Mouse (Mus musculus): ENCODE data around the gene Oas1h. TPM values are rescaled to one million over a fixed set of nuclear protein-coding genes. Genes with fewer than 3 reads are reported as not detected.
"Not testable (repeated sequence)": the region's sequence is repeated elsewhere in the genome, so short reads cannot be mapped to it uniquely, and the experiment has no call there.

Gene Oas1h
- polyA plus RNA-seq, 1 experiment from 2014 or later: not detected

- H3K4me3 ChIP-seq (ENCODE audit: low read depth, low read length): no peak overlapping the region
- ATAC-seq: no peak
- no peak overlapping the region for H3K27ac ChIP-seq (ENCODE audit: low read depth)
- DNase-seq: no peak
- WGBS (ENCODE audit: insufficient replicate concordance): 61% methylated on average over 2 of the region's 2 CpGs
- H3K9me3 ChIP-seq (ENCODE audit: low read length): 0 out of 2 replicates have a peak, but pooled peaks cover 4% of the 10 kb centered on the region
- no peaks in the 10 kb centered on the region for H3K27me3 ChIP-seq (ENCODE audit: insufficient read depth, low read length)
- TF ChIP-seq CTCF (IDR thresholded peaks at IDR 0.05; ENCODE audit: low read depth) (no peak), EP300 (IDR thresholded peaks at IDR 0.05; ENCODE audit: low read depth) (no peak)
- H3K4me1 ChIP-seq (ENCODE audit: insufficient read depth): no peaks in the 10 kb centered on the region
- H3K9ac ChIP-seq (replicated peaks): no peak overlapping the region
- H3K36me3 ChIP-seq (replicated peaks; ENCODE audit: insufficient read depth, low read length): no peaks in the 10 kb centered on the region
- no peak overlapping the region for H3K4me2 ChIP-seq (ENCODE audit: low read depth, low read length)
Measured at GRCm38 (mm10) chr5:120859241-120859640, 2.0 kb upstream of the Oas1h start.

DNA sequence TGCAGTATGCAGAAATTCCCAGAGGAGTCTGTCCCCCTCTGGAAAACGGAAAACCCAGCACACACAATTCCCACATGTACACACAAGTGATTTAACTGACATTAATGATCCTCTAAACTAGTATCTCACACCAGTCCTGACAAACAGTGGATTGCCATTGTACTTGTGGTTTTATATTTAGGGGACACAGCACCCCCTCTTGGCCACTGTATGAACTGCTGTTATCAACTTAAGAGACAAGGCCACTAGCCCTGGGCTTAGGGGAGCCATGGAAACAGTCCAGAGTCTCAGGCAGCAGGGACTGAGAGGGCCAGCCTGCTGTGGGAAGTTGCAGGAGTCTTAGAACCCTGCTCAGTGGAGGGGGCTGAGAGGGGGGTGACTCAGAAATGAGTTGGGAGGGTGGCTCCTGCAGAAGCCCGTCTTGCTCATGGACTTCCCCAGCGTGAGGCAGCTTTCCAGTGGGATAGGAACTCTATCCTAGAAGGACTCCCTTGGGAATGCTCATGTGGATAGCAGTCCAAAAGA is 4.2 kb downstream of the Oas1h start:
- no peaks in the 10 kb centered on the region for H3K27me3 ChIP-seq (ENCODE audit: insufficient read depth, low read length)
- no peak overlapping the region for H3K4me3 ChIP-seq (ENCODE audit: low read depth, low read length)
- H3K4me2 ChIP-seq (ENCODE audit: low read depth, low read length): no peak overlapping the region
- WGBS (ENCODE audit: insufficient replicate concordance): 66% methylated on average over 3 of the region's 3 CpGs
- H3K4me1 ChIP-seq (ENCODE audit: insufficient read depth): no peaks in the 10 kb centered on the region
- peak; percentile 63 for TF ChIP-seq CTCF (IDR thresholded peaks at IDR 0.05; ENCODE audit: low read depth)
- TF ChIP-seq EP300 (IDR thresholded peaks at IDR 0.05; ENCODE audit: low read depth): no peak
- no peak overlapping the region for H3K27ac ChIP-seq (ENCODE audit: low read depth)
- H3K9me3 ChIP-seq (ENCODE audit: low read length): no peaks in the 10 kb centered on the region
- ATAC-seq (no peak), DNase-seq (peak; percentile 23)
- no peak overlapping the region for H3K9ac ChIP-seq (replicated peaks)
- no peaks in the 10 kb centered on the region for H3K36me3 ChIP-seq (replicated peaks; ENCODE audit: insufficient read depth, low read length)

DNA sequence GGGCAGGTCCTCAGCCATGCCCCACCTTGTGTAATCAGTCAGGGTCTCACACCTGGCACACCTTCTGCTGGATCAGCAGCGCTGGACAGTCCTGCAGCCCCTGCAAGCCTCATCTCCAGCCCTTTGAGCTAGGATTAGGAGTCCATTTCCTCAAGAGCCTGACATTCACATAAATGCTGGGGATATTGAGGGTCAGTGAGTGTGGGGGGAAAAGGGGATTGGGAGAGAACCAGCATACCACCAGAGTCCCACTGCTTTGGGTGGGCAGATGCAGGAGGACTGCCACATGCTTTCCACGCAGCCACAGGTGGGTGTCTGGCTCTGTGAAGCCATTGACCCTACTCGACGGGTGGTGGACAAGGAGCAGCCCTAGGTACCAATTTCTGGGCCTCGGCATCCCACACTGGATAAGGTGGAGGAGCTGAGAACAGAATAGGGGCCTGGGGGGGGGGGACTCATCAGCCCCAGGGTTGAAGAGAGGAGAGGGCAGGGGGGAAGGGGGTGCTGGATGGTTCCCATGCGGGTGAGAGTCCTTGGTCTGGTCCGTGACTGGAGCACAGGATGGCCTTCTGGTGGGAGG is 8.3 kb downstream of the Oas1h start:
- WGBS (ENCODE audit: insufficient replicate concordance): 66% methylated on average over 7 of the region's 7 CpGs
- Histone ChIP-seq H3K4me1 (ENCODE audit: insufficient read depth) (no peaks in the 10 kb centered on the region), H3K36me3 (replicated peaks; ENCODE audit: insufficient read depth, low read length) (no peaks in the 10 kb centered on the region), H3K4me2 (ENCODE audit: low read depth, low read length) (no peak overlapping the region), H3K4me3 (ENCODE audit: low read depth, low read length) (no peak overlapping the region), H3K9me3 (ENCODE audit: low read length) (no peaks in the 10 kb centered on the region), H3K27me3 (ENCODE audit: insufficient read depth, low read length) (no peaks in the 10 kb centered on the region), H3K27ac (ENCODE audit: low read depth) (no peak overlapping the region), H3K9ac (replicated peaks) (no peak overlapping the region)
- ATAC-seq (no peak), DNase-seq (no peak)
- TF ChIP-seq CTCF (IDR thresholded peaks at IDR 0.05; ENCODE audit: low read depth) (no peak), EP300 (IDR thresholded peaks at IDR 0.05; ENCODE audit: low read depth) (no peak)

GRCm38 (mm10) chr5:120870081-120870480 is 8.9 kb downstream of the Oas1h start:
- no peak overlapping the region for H3K27ac ChIP-seq (ENCODE audit: low read depth)
- no peak overlapping the region for H3K4me2 ChIP-seq (ENCODE audit: low read depth, low read length)
- no peaks in the 10 kb centered on the region for H3K27me3 ChIP-seq (ENCODE audit: insufficient read depth, low read length)
- no peak for TF ChIP-seq EP300 (IDR thresholded peaks at IDR 0.05; ENCODE audit: low read depth)
- no peak for TF ChIP-seq CTCF (IDR thresholded peaks at IDR 0.05; ENCODE audit: low read depth)
- no peaks in the 10 kb centered on the region for H3K9me3 ChIP-seq (ENCODE audit: low read length)
- WGBS (ENCODE audit: insufficient replicate concordance): 53% methylated on average over 3 of the region's 3 CpGs
- H3K4me3 ChIP-seq (ENCODE audit: low read depth, low read length): no peak overlapping the region
- H3K36me3 ChIP-seq (replicated peaks; ENCODE audit: insufficient read depth, low read length): no peaks in the 10 kb centered on the region
- no peak for DNase-seq
- ATAC-seq: no peak
- no peak overlapping the region for H3K9ac ChIP-seq (replicated peaks)
- H3K4me1 ChIP-seq (ENCODE audit: insufficient read depth): no peaks in the 10 kb centered on the region

DNA sequence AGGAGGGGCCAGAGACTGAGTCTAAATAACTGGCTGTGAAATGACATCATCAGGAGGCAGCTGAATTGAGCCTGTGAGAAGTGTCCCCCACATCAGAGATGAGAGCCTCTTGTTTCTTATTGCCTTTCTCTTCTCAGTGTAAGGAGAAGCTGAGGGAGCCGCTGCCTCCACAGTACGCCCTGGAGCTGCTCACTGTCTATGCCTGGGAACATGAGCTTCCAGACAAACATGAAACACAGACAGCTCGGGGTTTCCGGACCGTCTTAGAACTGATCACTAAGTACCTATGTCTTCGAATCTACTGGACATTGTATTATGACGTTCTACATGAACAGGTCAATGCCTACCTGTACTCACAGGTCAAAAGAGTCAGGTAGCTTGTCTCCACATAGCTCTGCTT is 9.6 kb downstream of the Oas1h start:
- 70% methylated on average over 7 of the region's 7 CpGs for WGBS (ENCODE audit: insufficient replicate concordance)
- no peak for DNase-seq

GRCm38 (mm10) chr5:120871469-120871868 is 10.2 kb downstream of the Oas1h start:
- ATAC-seq: no peak
- DNase-seq: no peak
- TF ChIP-seq EP300 (IDR thresholded peaks at IDR 0.05; ENCODE audit: low read depth) (no peak), CTCF (IDR thresholded peaks at IDR 0.05; ENCODE audit: low read depth) (no peak)
- H3K4me2 ChIP-seq (ENCODE audit: low read depth, low read length): no peak overlapping the region
- no peaks in the 10 kb centered on the region for H3K36me3 ChIP-seq (replicated peaks; ENCODE audit: insufficient read depth, low read length)
- H3K27ac ChIP-seq (ENCODE audit: low read depth): no peak overlapping the region
- no peaks in the 10 kb centered on the region for H3K27me3 ChIP-seq (ENCODE audit: insufficient read depth, low read length)
- no peak overlapping the region for H3K9ac ChIP-seq (replicated peaks)
- 35% methylated on average over 2 of the region's 2 CpGs for WGBS (ENCODE audit: insufficient replicate concordance)
- H3K9me3 ChIP-seq (ENCODE audit: low read length): no peaks in the 10 kb centered on the region
- no peak overlapping the region for H3K4me3 ChIP-seq (ENCODE audit: low read depth, low read length)
- no peaks in the 10 kb centered on the region for H3K4me1 ChIP-seq (ENCODE audit: insufficient read depth)

More for the DNA sequence above, 9.6 kb downstream of the Oas1h start:
- no peaks in the 10 kb centered on the region for H3K4me1 ChIP-seq (ENCODE audit: insufficient read depth)
- no peak overlapping the region for H3K4me2 ChIP-seq (ENCODE audit: low read depth, low read length)
- no peak for TF ChIP-seq CTCF (IDR thresholded peaks at IDR 0.05; ENCODE audit: low read depth)
- TF ChIP-seq EP300 (IDR thresholded peaks at IDR 0.05; ENCODE audit: low read depth): no peak
- no peak overlapping the region for H3K27ac ChIP-seq (ENCODE audit: low read depth)
- H3K27me3 ChIP-seq (ENCODE audit: insufficient read depth, low read length): no peaks in the 10 kb centered on the region
- H3K36me3 ChIP-seq (replicated peaks; ENCODE audit: insufficient read depth, low read length): no peaks in the 10 kb centered on the region
- no peak overlapping the region for H3K9ac ChIP-seq (replicated peaks)
- no peak for ATAC-seq
- no peak overlapping the region for H3K4me3 ChIP-seq (ENCODE audit: low read depth, low read length)
- H3K9me3 ChIP-seq (ENCODE audit: low read length): no peaks in the 10 kb centered on the region

- H3K36me3 ChIP-seq (replicated peaks; ENCODE audit: insufficient read depth, low read length); H3K4me3 ChIP-seq (ENCODE audit: low read depth, low read length); ATAC-seq; H3K27me3 ChIP-seq (ENCODE audit: insufficient read depth, low read length); H3K9ac ChIP-seq (replicated peaks); DNase-seq; H3K9me3 ChIP-seq (ENCODE audit: low read length); H3K27ac ChIP-seq (ENCODE audit: low read depth); H3K4me1 ChIP-seq (ENCODE audit: insufficient read depth); H3K4me2 ChIP-seq (ENCODE audit: low read depth, low read length): not testable (repeated sequence)
- 54% methylated on average over 2 of the region's 3 CpGs for WGBS (ENCODE audit: insufficient replicate concordance)
Measured at GRCm38 (mm10) chr5:120876839-120877238, 15.6 kb downstream of the Oas1h start.

- H3K4me2 ChIP-seq (ENCODE audit: low read depth, low read length); H3K36me3 ChIP-seq (replicated peaks; ENCODE audit: insufficient read depth, low read length); H3K9me3 ChIP-seq (ENCODE audit: low read length); H3K27me3 ChIP-seq (ENCODE audit: insufficient read depth, low read length); H3K9ac ChIP-seq (replicated peaks); H3K27ac ChIP-seq (ENCODE audit: low read depth); DNase-seq; H3K4me3 ChIP-seq (ENCODE audit: low read depth, low read length); ATAC-seq; H3K4me1 ChIP-seq (ENCODE audit: insufficient read depth): not testable (repeated sequence)
- whole genome bisulfite sequencing (ENCODE audit: insufficient replicate concordance): 65% methylated on average over 2 of the region's 2 CpGs
Measured at GRCm38 (mm10) chr5:120877407-120877806, 16.2 kb downstream of the Oas1h start.

DNA sequence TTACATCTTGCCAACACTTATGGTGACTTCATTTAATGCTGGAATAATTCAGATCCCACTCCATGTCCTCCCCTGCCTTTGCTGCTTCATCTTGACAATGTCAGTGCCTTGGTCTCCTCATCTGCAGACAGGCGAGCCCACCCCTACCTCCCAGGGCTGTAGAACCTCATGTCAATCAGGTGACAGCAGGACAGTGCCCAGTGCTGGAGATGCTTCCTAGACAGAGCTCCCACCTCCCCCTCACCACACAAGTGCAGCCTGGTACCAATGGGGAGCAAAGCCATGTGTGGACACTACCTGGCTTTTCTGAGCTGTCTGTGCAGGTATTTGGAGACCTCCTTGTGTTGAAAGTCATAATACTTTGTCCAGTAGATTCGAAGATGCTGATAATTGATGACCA is 17.6 kb downstream of the Oas1h start:
- not testable (repeated sequence) for DNase-seq; H3K4me3 ChIP-seq (ENCODE audit: low read depth, low read length); H3K27ac ChIP-seq (ENCODE audit: low read depth); H3K4me1 ChIP-seq (ENCODE audit: insufficient read depth); H3K9ac ChIP-seq (replicated peaks); H3K27me3 ChIP-seq (ENCODE audit: insufficient read depth, low read length); H3K4me2 ChIP-seq (ENCODE audit: low read depth, low read length); H3K9me3 ChIP-seq (ENCODE audit: low read length); H3K36me3 ChIP-seq (replicated peaks; ENCODE audit: insufficient read depth, low read length); ATAC-seq
- WGBS (ENCODE audit: insufficient replicate concordance): 48% methylated on average over 2 of the region's 2 CpGs

Data from liver, postnatal 0 days (tissue).